Mouse (Mus musculus) c-Kit-negative CD71-positive TER-119-positive erythroid progenitor cells, embryonic 14.5 days (primary cell): ENCODE measurements around the gene Cavin2.

Experiments used
- DNase-seq: peaks from one replicate; pipeline ENCODE4 v3.0.0-alpha.2; 2013; ENCODE audit warnings: low read depth, low spot score

Gene Cavin2

DNA sequence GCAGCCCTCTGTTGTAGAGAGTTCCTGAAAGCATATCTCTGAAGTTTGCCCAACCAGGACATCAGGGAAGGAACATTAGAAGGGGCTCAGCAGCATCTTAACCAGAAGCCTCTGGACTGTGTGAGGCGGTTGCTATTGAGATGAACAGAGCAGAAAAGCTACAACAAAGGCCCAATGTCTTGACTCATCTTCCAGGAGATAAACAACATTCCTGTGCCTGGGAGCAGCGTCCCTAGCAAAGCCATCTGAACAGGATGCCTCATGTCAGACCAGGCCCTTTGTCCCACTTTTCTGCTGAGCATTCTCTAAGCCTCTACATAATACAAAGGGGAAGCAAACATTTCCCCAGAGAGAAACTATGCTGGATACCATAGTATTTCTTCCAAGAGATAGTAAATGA is 26.6 kb downstream of the Cavin2 start:
- DNase-seq: no peak

DNA sequence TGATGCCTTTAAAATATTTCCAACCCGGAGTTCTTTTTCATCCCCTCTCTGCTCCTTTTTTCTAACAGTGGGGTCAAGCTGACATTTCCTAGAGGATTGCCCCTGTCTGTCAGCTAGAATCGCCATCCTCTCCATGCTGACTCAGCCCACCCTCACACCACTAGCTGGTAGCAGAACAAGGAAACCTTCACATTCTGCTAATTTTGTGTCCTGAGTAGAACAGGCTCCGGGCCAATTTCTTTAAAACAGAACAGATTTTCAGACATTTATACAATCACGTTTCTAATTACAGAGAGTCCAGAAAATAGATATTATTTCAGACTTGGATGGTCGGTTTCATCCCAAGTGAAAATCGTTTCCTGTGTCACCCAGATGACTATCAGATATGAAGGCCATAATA is 34.6 kb downstream of the Cavin2 start:
- DNase-seq: no peak

DNA sequence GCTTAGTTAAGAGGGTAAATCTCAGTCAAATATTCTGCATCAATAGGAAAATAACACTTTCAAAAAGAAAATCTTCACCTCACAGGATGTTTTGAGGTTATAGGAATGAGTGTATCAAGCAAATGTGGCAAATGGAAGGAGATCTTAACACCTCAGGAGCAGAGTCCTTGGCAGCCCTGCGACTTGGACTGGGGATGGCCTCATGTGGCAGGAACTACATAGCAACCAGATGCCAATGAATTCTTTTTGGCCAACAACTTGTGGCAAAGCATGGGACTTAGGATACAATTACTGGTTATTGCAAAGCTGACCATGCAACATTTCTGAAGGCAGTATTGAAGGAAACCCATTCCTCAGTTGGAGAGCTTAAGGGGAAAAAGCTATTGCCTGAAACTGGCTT is 39.6 kb downstream of the Cavin2 start:
- DNase-seq: no peak

DNA sequence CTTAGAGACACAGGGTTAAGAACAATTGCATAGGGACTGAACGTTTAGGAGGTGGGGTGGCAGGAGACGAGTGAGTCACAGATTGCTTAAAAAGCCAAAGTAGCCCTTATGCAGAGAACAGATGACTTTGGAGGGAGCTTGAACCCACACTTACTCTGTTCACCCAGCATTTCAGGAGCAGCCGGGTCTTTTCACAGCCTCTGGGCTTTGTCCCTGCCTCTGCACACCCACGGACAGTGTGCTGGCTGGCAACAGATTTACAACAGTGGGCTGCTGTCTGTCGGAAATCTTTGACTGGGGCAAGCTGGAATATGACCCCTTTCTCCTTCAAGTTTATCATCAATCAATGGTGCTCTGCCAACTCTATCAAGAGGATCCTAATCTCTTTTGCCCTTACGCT is 44.1 kb downstream of the Cavin2 start:
- DNase-seq: no peak

DNA sequence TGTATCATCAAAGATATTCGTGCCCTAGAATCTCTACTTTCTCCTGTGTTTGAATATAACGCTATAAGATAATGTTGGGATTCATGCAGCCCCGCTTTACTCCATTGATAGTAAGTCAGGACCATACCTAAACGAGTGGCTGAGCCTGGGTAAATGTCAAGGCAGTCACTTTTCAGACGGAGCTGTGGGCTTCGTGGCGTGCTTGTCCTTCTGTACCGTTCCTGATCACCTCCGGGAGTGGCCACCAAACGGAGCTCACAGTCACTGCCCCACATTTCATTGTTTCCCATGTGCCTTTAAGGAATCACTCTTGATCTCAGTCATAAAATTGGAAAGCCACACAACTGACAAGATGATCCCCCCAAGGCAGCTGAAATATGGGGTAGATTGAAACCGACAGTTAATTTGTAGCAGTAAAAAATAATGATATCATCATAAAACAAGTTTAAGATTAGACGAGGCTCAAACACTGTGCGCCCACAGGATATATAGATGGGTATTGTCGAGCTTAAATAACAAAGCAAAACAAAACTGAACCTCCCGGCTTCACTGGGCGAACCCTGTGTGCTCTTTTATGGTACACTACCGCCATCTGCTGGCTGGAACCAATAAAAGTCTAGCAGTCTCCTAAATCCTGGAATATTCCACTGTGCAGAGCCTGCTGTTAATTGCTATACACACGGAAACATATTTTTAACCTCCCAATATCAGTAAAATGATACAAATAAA is 44.8 kb downstream of the Cavin2 start:
- peak; percentile 9 for DNase-seq

DNA sequence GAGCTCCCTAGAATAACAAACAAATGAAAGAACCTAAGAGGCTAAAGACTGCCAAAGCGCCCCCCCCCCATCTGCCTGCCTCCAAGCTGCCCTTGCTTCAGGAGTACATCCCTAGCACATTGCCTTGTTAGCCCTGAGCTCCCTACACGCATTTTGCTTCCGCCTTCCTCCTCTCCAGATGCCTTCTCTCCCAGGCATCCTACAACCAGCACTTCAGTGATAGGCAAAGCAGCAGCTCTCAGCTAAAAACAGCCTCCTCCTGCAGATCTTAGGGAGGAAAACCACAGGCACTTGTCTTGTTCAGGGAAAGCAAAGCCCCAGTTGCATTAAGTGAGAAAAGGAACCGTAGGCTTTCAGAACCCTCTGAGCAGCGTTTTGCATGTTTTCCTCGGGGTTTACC is 45.4 kb downstream of the Cavin2 start:
- no peak for DNase-seq

DNA sequence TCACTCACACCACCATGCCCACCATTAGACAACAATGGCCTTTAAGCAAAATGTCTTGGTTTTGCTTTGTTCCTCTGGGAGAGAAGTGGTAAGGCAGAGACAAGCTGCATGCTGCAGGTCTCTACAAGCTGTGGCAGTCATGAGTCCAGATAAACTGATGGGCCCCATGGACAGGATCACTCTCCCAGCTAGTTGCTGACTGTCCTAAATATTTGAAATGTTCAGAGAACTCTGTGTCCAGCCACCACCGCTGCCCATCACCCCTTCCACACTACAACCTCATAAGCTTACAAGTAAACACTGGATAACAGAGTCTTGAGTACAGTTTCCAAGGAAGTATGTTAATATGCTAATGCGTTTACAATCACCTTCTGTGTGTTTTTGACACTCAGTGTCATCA is 46.2 kb downstream of the Cavin2 start:
- no peak for DNase-seq

DNA sequence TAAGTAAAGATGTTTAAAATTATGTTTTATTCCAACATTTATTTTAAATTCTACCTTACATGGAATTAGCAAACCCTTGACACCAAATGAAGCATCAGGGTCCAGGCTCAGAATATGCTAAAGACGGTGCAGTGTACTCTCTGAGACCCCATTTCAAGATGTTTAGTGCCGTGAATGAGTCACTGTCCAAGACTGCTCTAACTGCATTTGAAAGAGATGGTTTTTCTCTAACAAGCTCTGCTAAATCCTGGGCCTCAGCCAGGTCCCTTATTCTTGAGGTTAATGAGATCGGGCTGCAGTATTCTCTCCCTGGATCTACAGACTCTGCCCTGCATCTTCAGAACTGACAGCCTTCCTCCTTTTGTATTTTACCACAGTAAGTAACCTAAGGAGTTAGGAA is 55.2 kb downstream of the Cavin2 start:
- no peak for DNase-seq

DNA sequence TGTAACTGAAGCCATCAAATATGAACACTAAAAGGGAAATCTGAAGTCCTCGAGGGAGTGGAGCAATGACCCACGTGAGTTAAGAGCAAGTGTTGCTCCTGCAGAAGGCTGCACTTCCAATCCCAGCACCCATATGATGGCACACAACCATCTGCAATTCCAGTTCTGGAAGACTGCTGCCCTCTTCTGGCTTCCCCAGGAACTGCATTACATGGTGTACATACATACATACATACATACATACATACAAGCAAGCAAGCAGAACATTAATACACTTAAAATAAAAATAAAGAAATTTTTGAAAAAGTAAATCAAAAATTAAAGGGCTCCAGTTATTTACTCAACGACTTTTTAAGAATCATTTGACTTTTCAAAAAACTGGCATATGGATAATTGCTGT is 58.7 kb downstream of the Cavin2 start:
- DNase-seq: peak; percentile 13

DNA sequence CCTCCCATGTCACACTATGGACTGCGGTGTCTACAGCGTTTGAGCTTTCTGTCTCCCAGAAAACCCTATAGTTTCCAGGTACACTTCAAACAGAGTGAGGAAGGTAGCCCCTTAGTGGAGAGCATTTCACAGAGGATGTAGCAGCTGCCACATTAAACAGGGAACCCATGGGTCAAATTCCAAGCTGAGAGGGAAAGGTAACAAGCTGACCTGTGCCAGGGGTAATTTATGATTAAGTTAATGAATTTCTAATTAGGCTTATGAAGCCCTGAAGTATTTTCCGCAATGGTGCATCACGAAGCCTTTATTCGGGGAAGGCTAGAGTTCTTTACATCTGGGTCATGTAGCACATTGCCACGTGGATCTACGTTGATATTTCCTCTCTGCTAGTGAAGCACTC is 59.7 kb downstream of the Cavin2 start:
- DNase-seq: no peak

DNA sequence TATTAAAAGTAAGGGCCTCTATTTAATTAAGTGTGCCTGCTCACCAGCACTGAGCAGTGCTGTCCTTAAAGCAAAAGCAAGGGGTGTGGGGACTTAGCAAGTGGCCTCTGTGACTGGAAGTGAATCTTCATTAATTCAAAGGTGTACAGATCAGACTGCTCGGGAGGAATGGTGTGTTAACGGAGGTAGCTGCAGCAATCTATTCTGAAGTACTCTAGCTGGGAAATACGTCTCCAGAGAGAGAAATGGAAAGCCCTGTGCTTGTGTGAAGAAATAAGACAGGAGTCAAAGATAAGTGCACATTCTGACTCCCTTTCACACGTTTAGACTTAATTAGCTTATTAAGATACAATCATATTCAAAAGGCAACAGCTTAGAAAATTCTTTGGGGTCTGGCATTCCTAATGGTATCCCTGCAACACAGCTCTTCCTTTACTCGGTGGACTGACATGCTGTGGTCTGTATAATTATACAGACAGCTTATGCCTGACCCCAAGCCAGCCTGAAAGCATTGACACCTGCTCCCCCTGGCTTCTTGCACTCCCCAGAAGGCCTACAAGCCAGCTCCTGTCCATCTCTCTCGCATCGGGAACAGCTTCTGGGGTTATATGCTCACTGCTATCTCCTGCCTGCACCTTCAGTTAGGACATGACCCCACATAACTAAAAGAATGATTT is 60.5 kb downstream of the Cavin2 start:
- DNase-seq: no peak
